Mouse (Mus musculus): Measurements from ENCODE around the gene Slc27a5. TPM values are rescaled to one million over a fixed set of nuclear protein-coding genes. Genes with fewer than 3 reads are reported as not detected.

The Slc27a5 gene
- total and polyA plus RNA-seq, 3 experiments, result 0.04 TPM; not detected in 2

- H3K36me3 ChIP-seq (replicated peaks in 1 of 2; ENCODE audit: control insufficient read depth in 1 of 2, insufficient read depth in 1 of 2, low read length in 1 of 2), result no peaks in the 10 kb centered on the region
- DNase-seq (ENCODE audit: extremely low read depth), result peak; percentile 68
- no peaks in the 10 kb centered on the region for H3K79me2 ChIP-seq (replicated peaks; ENCODE audit: control insufficient read depth, extremely low read depth, insufficient read depth, poor library complexity, severe bottlenecking)
- TF ChIP-seq SMC3 (IDR thresholded peaks at IDR 0.05; ENCODE audit: low read depth, low read length), result peak; percentile 58
- TF ChIP-seq MYC (IDR thresholded peaks at IDR 0.05; ENCODE audit: low read depth, low read length), result peak; percentile 28; the same call in 1 of the 2 replicates
- TF ChIP-seq CTCF (conservative IDR thresholded peaks at IDR 0.05 in 1 of 2, IDR thresholded peaks at IDR 0.05 in 1 of 2; ENCODE audit: low read depth in 2 of 2, low read length in 2 of 2), result peak; percentile 74 to 75
- peak; percentile 66 for TF ChIP-seq RAD21 (IDR thresholded peaks at IDR 0.05; ENCODE audit: low read depth, low read length)
- TF ChIP-seq POLR2A (IDR thresholded peaks at IDR 0.05; ENCODE audit: low read depth, low read length), result no peak
- no peak overlapping the region for H3K4me2 ChIP-seq (ENCODE audit: insufficient read depth, low read depth, poor library complexity, severe bottlenecking)
- H3K9ac ChIP-seq (ENCODE audit: insufficient read depth, low read depth), result no peak overlapping the region
- peaks cover 0 to 11% of the 10 kb centered on the region in 2 experiments; a peak in 2 of 4 replicates for H3K4me1 ChIP-seq (ENCODE audit: control insufficient read depth in 1 of 2, insufficient read depth in 2 of 2)
- in situ Hi-C loops (cut with MboI; ENCODE audit: low pct_ligation_motif_present, low pct_unique_long_range_greater_than_20kb, low sequenced_read_pairs) (no loop called here), dilution Hi-C loops (cut with MboI; ENCODE audit: extremely low pct_ligation_motif_present, extremely low pct_unique_long_range_greater_than_20kb, low sequenced_read_pairs) (no loop called here)
- no peaks in the 10 kb centered on the region for H3K27me3 ChIP-seq (replicated peaks)
- no peak overlapping the region for H3K4me3 ChIP-seq (replicated peaks in 1 of 3; ENCODE audit: low read depth in 2 of 3, low read length in 2 of 3, poor library complexity in 1 of 3)
- H3K27ac ChIP-seq (ENCODE audit: insufficient read depth, low read depth), result no peak overlapping the region
- no peaks in the 10 kb centered on the region for H3K9me3 ChIP-seq (replicated peaks; ENCODE audit: low read length)
Observed at GRCm38 (mm10) chr7:12992222-12992621, 5.8 kb downstream of the Slc27a5 start.

- no peak for TF ChIP-seq TCF12 (IDR thresholded peaks at IDR 0.05; ENCODE audit: low read depth, low read length)
- TF ChIP-seq EP300 (IDR thresholded peaks at IDR 0.05; ENCODE audit: low read length), result no peak
- no peak for TF ChIP-seq SMC3 (IDR thresholded peaks at IDR 0.05; ENCODE audit: low read depth, low read length)
- no peak for TF ChIP-seq BHLHE40 (IDR thresholded peaks at IDR 0.05; ENCODE audit: low read depth, low read length)
- TF ChIP-seq SIN3A (IDR thresholded peaks at IDR 0.05; ENCODE audit: low read length), result no peak
- no peak for TF ChIP-seq ETS1 (conservative IDR thresholded peaks at IDR 0.05; ENCODE audit: low read depth, low read length)
- TF ChIP-seq RAD21 (IDR thresholded peaks at IDR 0.05; ENCODE audit: low read depth, low read length), result no peak
- TF ChIP-seq ZC3H11A (IDR thresholded peaks at IDR 0.05; ENCODE audit: low read depth, low read length), result no peak
- TF ChIP-seq MXI1 (IDR thresholded peaks at IDR 0.05; ENCODE audit: low read depth, low read length), result no peak
- TF ChIP-seq ZNF384 (IDR thresholded peaks at IDR 0.05; ENCODE audit: low read depth, low read length), result no peak
- TF ChIP-seq JUN (IDR thresholded peaks at IDR 0.05; ENCODE audit: insufficient read depth, low read depth, low read length), result no peak
- no peak for TF ChIP-seq POLR2A (IDR thresholded peaks at IDR 0.05; ENCODE audit: low read depth, low read length)
- in situ Hi-C loops (cut with MboI; ENCODE audit: low pct_ligation_motif_present, low pct_unique_long_range_greater_than_20kb, low sequenced_read_pairs) (loop anchor here (10.0 kb wide), 1 partner anchor 63 kb away; the partner anchor contains the start of genes Rnf225 and Rps5), dilution Hi-C loops (cut with MboI; ENCODE audit: extremely low pct_ligation_motif_present, extremely low pct_unique_long_range_greater_than_20kb, low sequenced_read_pairs) (no loop called here)
- no peaks in the 10 kb centered on the region for H3K9me3 ChIP-seq (replicated peaks; ENCODE audit: low read length)
- no peak overlapping the region for H3K9ac ChIP-seq (ENCODE audit: insufficient read depth, low read depth)
- no peaks in the 10 kb centered on the region for H3K27me3 ChIP-seq (replicated peaks)
- DNase-seq (ENCODE audit: extremely low read depth), result no peak
- H3K4me1 ChIP-seq (ENCODE audit: control insufficient read depth in 1 of 2, insufficient read depth in 2 of 2), result peaks cover 0 to 12% of the 10 kb centered on the region in 2 experiments; a peak in 2 of 4 replicates
- no peak overlapping the region for H3K27ac ChIP-seq (ENCODE audit: insufficient read depth, low read depth)
- H3K4me3 ChIP-seq (replicated peaks in 1 of 3; ENCODE audit: low read depth in 2 of 3, low read length in 2 of 3, poor library complexity in 1 of 3), result no peak overlapping the region
- no peaks in the 10 kb centered on the region for H3K79me2 ChIP-seq (replicated peaks; ENCODE audit: control insufficient read depth, extremely low read depth, insufficient read depth, poor library complexity, severe bottlenecking)
- no peak overlapping the region for H3K4me2 ChIP-seq (ENCODE audit: insufficient read depth, low read depth, poor library complexity, severe bottlenecking)
- peaks cover 1 to 25% of the 10 kb centered on the region in 2 experiments for H3K36me3 ChIP-seq (replicated peaks in 1 of 2; ENCODE audit: control insufficient read depth in 1 of 2, insufficient read depth in 1 of 2, low read length in 1 of 2)
Observed at GRCm38 (mm10) chr7:12987409-12988189, 10.4 kb downstream of the Slc27a5 start.
